Mouse (Mus musculus) myocyte (in vitro differentiated cells): ENCODE results near the gene Map7d1. TPM values are rescaled to one million over a fixed set of nuclear protein-coding genes. Genes with fewer than 3 reads are reported as not detected.

Experiments
- H3K27me3 ChIP-seq: one replicate; pipeline ENCODE4 v1.6.1; 2011; ENCODE audit not compliant: control insufficient read depth, insufficient read depth, insufficient read length
- H3K36me3 ChIP-seq: one replicate; pipeline ENCODE4 v1.6.1; 2011; ENCODE audit not compliant: control insufficient read depth, insufficient read depth
- H3K4me2 ChIP-seq: one replicate; pipeline ENCODE4 v1.6.1; 2011; ENCODE audit warnings: low read depth, control low read depth
- H3K4me3 ChIP-seq: one replicate; pipeline ENCODE4 v1.5.1; 2011; ENCODE audit warnings: mild to moderate bottlenecking, control low read depth, moderate library complexity
- H3K79me2 ChIP-seq: one replicate; pipeline ENCODE4 v1.6.1; 2011; ENCODE audit not compliant: control insufficient read depth, insufficient read depth
- H3ac ChIP-seq: one replicate; pipeline ENCODE4 v1.6.1; 2011; ENCODE audit not compliant: control insufficient read depth, insufficient read length
- CEBPB ChIP-seq: IDR thresholded peaks from 2 replicates; pipeline ENCODE4 v1.6.1; 2011; ENCODE audit warnings: mild to moderate bottlenecking, moderate library complexity; ENCODE audit not compliant: poor library complexity, insufficient read depth, severe bottlenecking
- E2F4 ChIP-seq: IDR thresholded peaks from one replicate; pipeline ENCODE4 v1.6.1; 2011; ENCODE audit warnings: mild to moderate bottlenecking, control low read depth, moderate library complexity; ENCODE audit not compliant: insufficient read depth
- MAX ChIP-seq: IDR thresholded peaks from one replicate; pipeline ENCODE4 v1.6.1; 2011; ENCODE audit warnings: low read depth, mild to moderate bottlenecking, control low read depth
- MYOD1 ChIP-seq, 3 experiments: IDR thresholded peaks; one replicate each; pipeline ENCODE4 v1.6.1; 2011; ENCODE audit warnings: control low read depth in 2 of 3, low read depth in 2 of 3, mild to moderate bottlenecking in 2 of 3, moderate library complexity in 1 of 3; ENCODE audit not compliant: insufficient read length in 2 of 3, control insufficient read depth in 1 of 3
- MYOG ChIP-seq, 3 experiments: IDR thresholded peaks; one replicate each; pipeline ENCODE4 v1.6.1; 2011; ENCODE audit warnings: control low read depth in 2 of 3, low read depth in 2 of 3, mild to moderate bottlenecking in 2 of 3; ENCODE audit not compliant: insufficient read length in 2 of 3, control insufficient read depth in 1 of 3, insufficient read depth in 1 of 3
- POLR2A ChIP-seq: IDR thresholded peaks from one replicate; pipeline ENCODE4 v1.6.1; 2011; ENCODE audit warnings: low read depth, mild to moderate bottlenecking, control low read depth, moderate library complexity; ENCODE audit not compliant: insufficient read length
- POLR2AphosphoS2 ChIP-seq: IDR thresholded peaks from one replicate; pipeline ENCODE4 v1.6.1; 2011; ENCODE audit warnings: low read depth, control low read depth; ENCODE audit not compliant: insufficient read length
- REST ChIP-seq: IDR thresholded peaks from one replicate; pipeline ENCODE4 v1.6.1; 2011; ENCODE audit warnings: mild to moderate bottlenecking, control low read depth, moderate library complexity; ENCODE audit not compliant: insufficient read depth, insufficient read length
- SRF ChIP-seq: IDR thresholded peaks from one replicate; pipeline ENCODE4 v1.6.1; 2011; ENCODE audit warnings: low read depth; ENCODE audit not compliant: control insufficient read depth, insufficient read length
- TCF12 ChIP-seq: IDR thresholded peaks from one replicate; pipeline ENCODE4 v1.6.1; 2011; ENCODE audit warnings: mild to moderate bottlenecking, control low read depth; ENCODE audit not compliant: poor library complexity, insufficient read depth, severe bottlenecking
- TCF3 ChIP-seq: IDR thresholded peaks from one replicate; pipeline ENCODE4 v1.6.1; 2011; ENCODE audit warnings: low read depth, control low read depth; ENCODE audit not compliant: insufficient read length
- USF1 ChIP-seq: IDR thresholded peaks from one replicate; pipeline ENCODE4 v1.6.1; 2011; ENCODE audit warnings: low read depth, mild to moderate bottlenecking, control low read depth, moderate library complexity
- polyA plus RNA-seq: library from polyadenylated mRNA; unstranded; fragments of >200 nt; fragmentation: generic; extraction: Trizol; gene quantifications from one replicate; pipeline ENCODE4 v1.2.1, GENCODE M21; 2012; ENCODE audit warnings: missing spikeins

The Map7d1 gene
- polyA plus RNA-seq, 1 experiment = 236 TPM

DNA sequence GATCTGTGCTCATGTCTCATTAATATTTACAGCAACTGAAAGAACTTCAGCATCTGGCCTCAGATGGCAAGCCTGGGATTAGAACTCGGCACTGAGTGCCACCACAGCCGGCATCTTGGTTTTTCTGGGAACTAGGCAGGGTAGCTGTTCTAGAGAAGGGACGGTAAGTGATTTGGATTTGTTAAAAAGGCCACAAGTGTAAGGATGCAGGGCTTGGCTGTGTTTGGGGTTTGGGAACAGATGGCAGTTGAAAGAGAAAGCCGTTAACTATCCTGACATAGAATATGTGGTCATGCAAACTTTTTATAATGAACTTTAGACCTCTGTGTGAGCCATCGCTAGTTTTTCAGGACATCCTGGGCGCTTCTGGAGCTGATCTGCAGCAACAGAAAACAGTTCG, 5.5 kb upstream of the Map7d1 start:
- peak overlapping the region; percentile 99 for H3K4me2 ChIP-seq
- peak overlapping the region; percentile 52 for H3ac ChIP-seq
- H3K27me3 ChIP-seq = no peaks in the 10 kb centered on the region
- peaks cover 41% of the 10 kb centered on the region for H3K79me2 ChIP-seq
- no peaks in the 10 kb centered on the region for H3K36me3 ChIP-seq
- peak overlapping the region; percentile 56 for H3K4me3 ChIP-seq
- no peak for TF ChIP-seq CEBPB
- TF ChIP-seq POLR2A = no peak
- TF ChIP-seq MAX = no peak
- TF ChIP-seq MYOD1 (IDR thresholded peaks at IDR 0.05; ENCODE audit: control insufficient read depth in 1 of 3, insufficient read length in 2 of 3, low read depth in 2 of 3) = no peak
- TF ChIP-seq TCF12 = no peak
- TF ChIP-seq TCF3 = no peak
- TF ChIP-seq REST = no peak
- TF ChIP-seq USF1 = no peak
- no peak for TF ChIP-seq POLR2AphosphoS2
- no peak for TF ChIP-seq E2F4
- TF ChIP-seq SRF = no peak
- no peak for TF ChIP-seq MYOG (IDR thresholded peaks at IDR 0.05; ENCODE audit: control insufficient read depth in 1 of 3, insufficient read depth in 1 of 3, insufficient read length in 2 of 3, low read depth in 2 of 3)

DNA sequence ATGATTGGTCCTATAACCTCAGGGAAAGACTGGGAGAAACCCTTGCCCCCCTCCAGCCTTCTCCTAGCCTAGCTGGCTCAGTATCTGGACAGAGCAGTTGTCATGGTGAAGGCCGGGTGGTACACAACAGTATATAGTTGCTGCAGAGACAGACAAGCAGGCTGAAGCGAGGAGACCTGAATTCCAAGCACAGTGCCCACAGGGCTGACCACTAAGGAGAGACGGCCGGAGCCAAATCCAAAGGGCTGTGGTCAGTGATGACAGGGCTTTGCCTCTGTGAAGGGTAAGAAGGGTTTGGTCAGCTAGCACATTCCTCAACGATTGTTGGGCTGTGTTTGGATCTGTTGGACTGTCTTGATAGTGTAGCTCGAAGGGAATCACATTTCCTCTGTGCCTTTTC, 5.1 kb upstream of the Map7d1 start:
- peak overlapping the region; percentile 56 for H3K4me3 ChIP-seq

DNA sequence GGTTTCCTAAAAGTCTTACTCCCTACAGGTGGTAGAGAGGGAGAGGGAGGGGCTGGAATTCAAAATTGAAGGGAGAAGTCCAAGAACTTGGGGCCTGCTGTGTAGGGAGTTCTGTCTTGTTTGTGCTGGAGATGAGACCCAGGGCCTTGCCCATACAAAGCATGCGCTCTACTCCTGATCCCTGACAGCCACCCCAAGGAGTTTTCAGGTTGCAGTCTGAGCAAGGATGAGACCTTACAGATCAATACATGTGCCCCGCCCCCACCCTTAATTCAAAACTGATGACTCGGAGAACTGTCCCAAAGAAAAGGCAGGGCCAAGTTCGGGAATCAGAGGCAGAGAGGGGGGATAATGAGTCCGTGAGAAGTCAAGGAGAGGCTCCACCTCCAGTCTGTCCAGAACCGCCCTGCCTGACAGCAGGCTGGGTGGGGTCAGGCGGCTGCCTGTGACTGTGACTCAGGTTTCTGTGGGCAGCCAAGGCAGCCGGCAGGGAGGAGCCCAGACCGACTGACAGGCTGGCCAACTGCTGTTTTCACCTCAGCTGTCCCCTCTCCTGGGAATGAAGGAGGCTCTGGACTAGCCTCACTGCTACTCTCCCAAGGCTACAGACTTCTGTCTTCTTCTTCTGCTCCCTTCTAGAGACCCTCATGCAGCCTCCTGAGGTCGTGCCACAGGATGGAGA, 4.5 kb upstream of the Map7d1 start:
- no peak overlapping the region for H3ac ChIP-seq
- no peaks in the 10 kb centered on the region for H3K36me3 ChIP-seq
- peak overlapping the region; percentile 99 for H3K4me2 ChIP-seq
- no peaks in the 10 kb centered on the region for H3K27me3 ChIP-seq
- TF ChIP-seq MYOD1 (IDR thresholded peaks at IDR 0.05; ENCODE audit: control insufficient read depth in 1 of 3, insufficient read length in 2 of 3, low read depth in 2 of 3) (peak; percentile 87 to 99 (median 96)), CEBPB (no peak), POLR2AphosphoS2 (peak; percentile 71), SRF (no peak), MYOG (IDR thresholded peaks at IDR 0.05; ENCODE audit: control insufficient read depth in 1 of 3, insufficient read depth in 1 of 3, insufficient read length in 2 of 3, low read depth in 2 of 3) (peak; percentile 96 to 100 (median 98)), TCF12 (peak; percentile 83), POLR2A (peak; percentile 66), TCF3 (peak; percentile 88)
- peak overlapping the region; percentile 56 for H3K4me3 ChIP-seq
- peaks cover 40% of the 10 kb centered on the region for H3K79me2 ChIP-seq

More for the DNA sequence above, 5.1 kb upstream of the Map7d1 start:
- Histone ChIP-seq H3K4me2 (peak overlapping the region; percentile 99), H3K79me2 (peaks cover 42% of the 10 kb centered on the region), H3ac (no peak overlapping the region), H3K27me3 (no peaks in the 10 kb centered on the region), H3K36me3 (no peaks in the 10 kb centered on the region)
- TF ChIP-seq POLR2AphosphoS2 = peak; percentile 43
- no peak for TF ChIP-seq MAX
- no peak for TF ChIP-seq REST
- TF ChIP-seq CEBPB = no peak
- TF ChIP-seq SRF = no peak
- peak; percentile 24 for TF ChIP-seq TCF3
- TF ChIP-seq TCF12 = no peak
- peak in 1 of 3 experiments; percentile 33 for TF ChIP-seq MYOD1 (IDR thresholded peaks at IDR 0.05; ENCODE audit: control insufficient read depth in 1 of 3, insufficient read length in 2 of 3, low read depth in 2 of 3)
- no peak for TF ChIP-seq USF1
- peak in 1 of 3 experiments; percentile 69 for TF ChIP-seq MYOG (IDR thresholded peaks at IDR 0.05; ENCODE audit: control insufficient read depth in 1 of 3, insufficient read depth in 1 of 3, insufficient read length in 2 of 3, low read depth in 2 of 3)
- TF ChIP-seq POLR2A = no peak
- no peak for TF ChIP-seq E2F4

DNA sequence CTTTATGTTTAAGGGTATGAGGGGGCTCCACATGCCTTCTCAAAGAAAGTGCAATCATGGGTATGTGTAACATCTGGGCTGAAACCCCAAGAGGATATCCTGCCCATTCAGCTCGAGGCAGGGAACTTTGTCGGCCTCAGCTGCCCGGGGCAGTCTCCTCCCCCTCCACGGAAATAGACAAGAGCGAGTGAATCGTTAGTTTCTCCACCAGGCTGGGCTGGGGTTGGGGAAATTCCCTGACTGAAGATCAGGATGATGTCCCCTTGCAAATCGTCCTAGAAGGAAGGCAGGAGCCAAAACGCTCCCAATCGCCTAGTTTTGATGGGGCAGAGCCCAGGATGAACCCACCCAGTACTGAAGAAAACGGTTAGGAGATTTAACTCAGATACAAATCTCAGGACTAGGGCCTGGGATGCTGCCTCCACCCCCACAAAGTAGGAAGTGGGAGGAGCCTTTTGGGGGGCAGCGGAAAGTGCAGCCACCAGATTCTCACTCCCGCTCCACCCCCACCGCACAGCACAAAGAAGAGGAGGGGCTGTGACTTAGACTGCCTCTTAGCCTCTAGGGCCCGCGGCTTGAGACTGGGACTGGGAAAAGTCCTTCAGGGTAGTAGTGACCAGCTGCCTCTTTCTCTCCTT, 3.5 kb upstream of the Map7d1 start:
- Histone ChIP-seq H3K36me3 (no peaks in the 10 kb centered on the region), H3ac (no peak overlapping the region), H3K4me3 (peak overlapping the region; percentile 56), H3K79me2 (peaks cover 40% of the 10 kb centered on the region), H3K4me2 (peak overlapping the region; percentile 99), H3K27me3 (no peaks in the 10 kb centered on the region)
- TF ChIP-seq CEBPB = 0 out of 2 replicates have a peak, but pooled peaks have one; percentile 11
- TF ChIP-seq MYOD1 (IDR thresholded peaks at IDR 0.05; ENCODE audit: control insufficient read depth in 1 of 3, insufficient read length in 2 of 3, low read depth in 2 of 3) = peak in 2 of 3 experiments; percentile 42 to 46
- peak in 1 of 3 experiments; percentile 41 for TF ChIP-seq MYOG (IDR thresholded peaks at IDR 0.05; ENCODE audit: control insufficient read depth in 1 of 3, insufficient read depth in 1 of 3, insufficient read length in 2 of 3, low read depth in 2 of 3)
- TF ChIP-seq USF1 = no peak
- no peak for TF ChIP-seq MAX
- peak; percentile 61 for TF ChIP-seq POLR2A
- TF ChIP-seq POLR2AphosphoS2 = peak; percentile 10
